In the genomic region with DNA sequence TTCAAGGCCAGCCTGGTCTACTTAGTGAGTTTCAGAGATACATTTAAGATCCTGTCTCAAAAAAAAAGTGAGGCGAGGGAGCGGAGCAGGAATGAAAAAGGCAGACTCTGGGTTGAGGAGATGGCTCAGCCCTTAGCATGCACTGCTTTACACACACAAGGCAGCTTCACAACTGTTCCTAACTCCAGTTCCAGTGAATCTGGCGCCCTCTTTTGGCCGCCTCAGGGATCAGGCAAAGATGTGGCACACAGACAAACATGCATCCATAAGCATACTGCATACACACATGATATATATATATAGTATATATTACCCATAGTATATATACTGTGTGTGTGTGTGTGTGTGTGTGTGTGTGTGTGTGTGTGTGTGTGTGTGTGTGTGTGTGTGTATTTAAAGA, we compare ENCODE assay signal across 9 mouse cellular contexts. TPM values are rescaled to one million over a fixed set of nuclear protein-coding genes. Genes with fewer than 3 reads are reported as not detected.
DNase-seq lines count a peak whose midpoint lies in the region; ATAC-seq and TF ChIP-seq lines count a peak whose summit lies in the region.
"Had no signal": no experiment of that assay in that cellular context is flagged by ENCODE, and none has a peak within 500 bp of the region (broad histone marks: within the 10 kb centered on the region; RNA-seq: fewer than 3 reads in every experiment).

No protein-coding gene starts in this region.

- no peaks in the 10 kb centered on the region for H3K36me3 ChIP-seq in intestine, postnatal 0 days (ENCODE audit: control insufficient read depth, insufficient read depth)
- H3K36me3 ChIP-seq in intestine, embryonic 15.5 days, result no peaks in the 10 kb centered on the region
- H3K36me3 ChIP-seq: limb, embryonic 12.5 days had no signal

- ATAC-seq in intestine, postnatal 0 days, result no peak
- no peak for ATAC-seq in intestine, embryonic 15.5 days

- no peak overlapping the region for H3K4me3 ChIP-seq in intestine, postnatal 0 days (ENCODE audit: low read depth, low read length)
- no peak overlapping the region for H3K4me3 ChIP-seq in intestine, embryonic 15.5 days (replicated peaks)
- H3K4me3 ChIP-seq: limb, embryonic 12.5 days had no signal

- H3K27me3 ChIP-seq in intestine, postnatal 0 days (replicated peaks; ENCODE audit: control insufficient read depth, insufficient read depth, low read length), result no peaks in the 10 kb centered on the region
- H3K27me3 ChIP-seq in intestine, embryonic 15.5 days (replicated peaks), result no peaks in the 10 kb centered on the region
- H3K27me3 ChIP-seq: limb, embryonic 12.5 days had no signal

- H3K9ac ChIP-seq in intestine, postnatal 0 days (ENCODE audit: low read depth, low read length), result no peak overlapping the region
- H3K9ac ChIP-seq in intestine, embryonic 15.5 days, result no peak overlapping the region
- H3K9ac ChIP-seq: limb, embryonic 12.5 days had no signal

- no peak overlapping the region for H3K4me2 ChIP-seq in intestine, postnatal 0 days (replicated peaks; ENCODE audit: low read depth)
- no peak overlapping the region for H3K4me2 ChIP-seq in intestine, embryonic 15.5 days (replicated peaks)
- H3K4me2 ChIP-seq: limb, embryonic 12.5 days had no signal

- 66% methylated on average over 4 of the region's 4 CpGs for WGBS in intestine, postnatal 0 days
- 61% methylated on average over 4 of the region's 4 CpGs for WGBS in intestine, embryonic 15.5 days

- no peak overlapping the region for H3K27ac ChIP-seq in intestine, postnatal 0 days (ENCODE audit: low read depth, low read length)
- H3K27ac ChIP-seq in intestine, embryonic 15.5 days, result no peak overlapping the region
- H3K27ac ChIP-seq: limb, embryonic 12.5 days had no signal

- TF ChIP-seq CTCF in intestine, postnatal 0 days (IDR thresholded peaks at IDR 0.05; ENCODE audit: low read depth), result peak; percentile 53

- H3K9me3 ChIP-seq in intestine, postnatal 0 days (ENCODE audit: control insufficient read depth), result no peaks in the 10 kb centered on the region
- no peaks in the 10 kb centered on the region for H3K9me3 ChIP-seq in intestine, embryonic 15.5 days

- DNase-seq in right cerebral cortex, postnatal 4 days, result peak; percentile 49
- no peak for DNase-seq in right cerebral cortex, adult 18-20 months
- peak; percentile 85 for DNase-seq in ZHBTc4 (ENCODE audit: low read depth, low spot score)
- DNase-seq in thymus, postnatal 4 days, result peak; percentile 40
- DNase-seq in adrenal gland, adult 2 months, result no peak

- no peaks in the 10 kb centered on the region for H3K4me1 ChIP-seq in intestine, postnatal 0 days (replicated peaks; ENCODE audit: control insufficient read depth, insufficient read depth, low read length)
- no peaks in the 10 kb centered on the region for H3K4me1 ChIP-seq in intestine, embryonic 15.5 days (replicated peaks)
- H3K4me1 ChIP-seq: limb, embryonic 12.5 days had no signal

RNA-seq across cellular contexts. Expression of gene Ngdn, which starts 4.1 kb away (rescaled TPM):
- polyA plus RNA-seq in intestine, postnatal 0 days (2015; fragmentation: Nextera tagmentation; extraction: Ambion mirVana), result 69.4 and 77.9 TPM in 2 replicates
- 83.1 and 84.9 TPM in 2 replicates for polyA plus RNA-seq in intestine, embryonic 15.5 days (2015; fragmentation: Nextera tagmentation; extraction: Ambion mirVana)
- total RNA-seq in adrenal gland, adult 2 months (2021), result 10 to 100 TPM; 36.0 TPM
- polyA plus RNA-seq in adrenal gland, adult 2 months (2012; rRNA removed), result 2.7 and 2.9 TPM in 2 replicates

RNA-seq across cellular contexts. Expression of gene Myh7, which starts 16.7 kb away (rescaled TPM):
- polyA plus RNA-seq in intestine, postnatal 0 days (2015; fragmentation: Nextera tagmentation; extraction: Ambion mirVana), result 3.9 and 5.6 TPM in 2 replicates
- 0.83 and 1.6 TPM in 2 replicates for polyA plus RNA-seq in intestine, embryonic 15.5 days (2015; fragmentation: Nextera tagmentation; extraction: Ambion mirVana)
- not detected for total RNA-seq in adrenal gland, adult 2 months (2021)
- not detected in 2 replicates for polyA plus RNA-seq in adrenal gland, adult 2 months (2012; rRNA removed)
- total RNA-seq: hematopoietic stem cell, adult 5-6 weeks had no signal

RNA-seq across cellular contexts. Expression of gene Gm17428, which starts 34.4 kb away (rescaled TPM):
- not detected in 2 replicates for polyA plus RNA-seq in intestine, postnatal 0 days (2015; fragmentation: Nextera tagmentation; extraction: Ambion mirVana)
- polyA plus RNA-seq in intestine, embryonic 15.5 days (2015; fragmentation: Nextera tagmentation; extraction: Ambion mirVana), result not detected in 2 replicates
- not detected for total RNA-seq in adrenal gland, adult 2 months (2021)
- polyA plus RNA-seq in adrenal gland, adult 2 months (2012; rRNA removed), result not detected in 2 replicates
- total RNA-seq: hematopoietic stem cell, adult 5-6 weeks had no signal
- polyA plus RNA-seq: limb, embryonic 12.5 days had no signal

RNA-seq across cellular contexts. Expression of gene Myh6, which starts 44.4 kb away (rescaled TPM):
- polyA plus RNA-seq in intestine, postnatal 0 days (2015; fragmentation: Nextera tagmentation; extraction: Ambion mirVana), result 0.53 TPM in 1 of 2 replicates, not detected in the other
- polyA plus RNA-seq in intestine, embryonic 15.5 days (2015; fragmentation: Nextera tagmentation; extraction: Ambion mirVana), result 0.27 and 0.44 TPM in 2 replicates
- total RNA-seq in adrenal gland, adult 2 months (2021), result not detected
- not detected in 2 replicates for polyA plus RNA-seq in adrenal gland, adult 2 months (2012; rRNA removed)
- total RNA-seq: hematopoietic stem cell, adult 5-6 weeks had no signal

Comparison
In these comparisons a context has a peak if more than half of its experiments do, and no peak if none do; other contexts are left out.
1. DNase-seq: peak in right cerebral cortex, postnatal 4 days (single experiment), ZHBTc4 (single experiment) and thymus, postnatal 4 days (single experiment); none in right cerebral cortex, adult 18-20 months (single experiment) and adrenal gland, adult 2 months (single experiment).
2. RNA of gene Ngdn, which starts 4.1 kb away (polyA plus RNA-seq): 83.1 to 84.9 TPM in intestine, embryonic 15.5 days and 69.4 to 77.9 TPM in intestine, postnatal 0 days; 2.7 to 2.9 TPM in adrenal gland, adult 2 months; every median in the first group is over 10 times any median in the second.